Mouse (Mus musculus) myocyte (in vitro differentiated cells): ENCODE data around the gene Pacsin1.

Experiments
- MAX ChIP-seq: IDR thresholded peaks from one replicate; pipeline ENCODE4 v1.6.1; 2011; ENCODE audit warnings: low read depth, mild to moderate bottlenecking, control low read depth
- MYOG ChIP-seq, 3 experiments: IDR thresholded peaks; one replicate each; pipeline ENCODE4 v1.6.1; 2011; ENCODE audit warnings: control low read depth in 2 of 3, low read depth in 2 of 3, mild to moderate bottlenecking in 2 of 3; ENCODE audit not compliant: insufficient read length in 2 of 3, control insufficient read depth in 1 of 3, insufficient read depth in 1 of 3
- POLR2A ChIP-seq: IDR thresholded peaks from one replicate; pipeline ENCODE4 v1.6.1; 2011; ENCODE audit warnings: low read depth, mild to moderate bottlenecking, control low read depth, moderate library complexity; ENCODE audit not compliant: insufficient read length
- POLR2AphosphoS2 ChIP-seq: IDR thresholded peaks from one replicate; pipeline ENCODE4 v1.6.1; 2011; ENCODE audit warnings: low read depth, control low read depth; ENCODE audit not compliant: insufficient read length
- REST ChIP-seq: IDR thresholded peaks from one replicate; pipeline ENCODE4 v1.6.1; 2011; ENCODE audit warnings: mild to moderate bottlenecking, control low read depth, moderate library complexity; ENCODE audit not compliant: insufficient read depth, insufficient read length
- TCF12 ChIP-seq: IDR thresholded peaks from one replicate; pipeline ENCODE4 v1.6.1; 2011; ENCODE audit warnings: mild to moderate bottlenecking, control low read depth; ENCODE audit not compliant: poor library complexity, insufficient read depth, severe bottlenecking

- no peak for TF ChIP-seq POLR2A
- no peak for TF ChIP-seq MYOG (IDR thresholded peaks at IDR 0.05; ENCODE audit: control insufficient read depth in 1 of 3, insufficient read depth in 1 of 3, insufficient read length in 2 of 3, low read depth in 2 of 3)
- TF ChIP-seq POLR2AphosphoS2 = no peak
- TF ChIP-seq MAX = no peak
- TF ChIP-seq TCF12 = no peak
- no peak for TF ChIP-seq REST
Measured at GRCm38 (mm10) chr17:27750451-27750942, 95.2 kb downstream of the Pacsin1 start.
